ENCODE assay signal across 8 mouse cellular contexts in genomic region chr9:20975431-20976215, GRCm38 (mm10). TPM values are rescaled to one million over a fixed set of nuclear protein-coding genes. Genes with fewer than 3 reads are reported as not detected.
A peak's percentile ranks its signal among the peaks of the same experiment; 100 is the strongest.
DNase-seq lines count a peak whose midpoint lies in the region; ATAC-seq and TF ChIP-seq lines count a peak whose summit lies in the region.

No protein-coding gene starts in this region.

- peaks cover 86% of the 10 kb centered on the region for H3K4me1 ChIP-seq in megakaryocyte, embryonic 14.5 days
- peaks cover 21% of the 10 kb centered on the region for H3K4me1 ChIP-seq in forebrain, embryonic 16.5 days (replicated peaks; ENCODE audit: control insufficient read depth, insufficient read depth, low read length)
- H3K4me1 ChIP-seq in lung, embryonic 14.5 days (ENCODE audit: insufficient read depth), result peaks cover 33% of the 10 kb centered on the region
- peaks cover 33% of the 10 kb centered on the region for H3K4me1 ChIP-seq in olfactory bulb, adult 2 months (ENCODE audit: control insufficient read depth, insufficient read depth, low read length)

- TF ChIP-seq POLR2A in olfactory bulb, adult 2 months (IDR thresholded peaks at IDR 0.05; ENCODE audit: insufficient read depth, low read depth, low read length), result 0 out of 2 replicates have a peak, but pooled peaks have one; percentile 23

- peak overlapping the region; percentile 99 for H3K4me3 ChIP-seq in megakaryocyte, embryonic 14.5 days (replicated peaks)
- H3K4me3 ChIP-seq in forebrain, embryonic 16.5 days (replicated peaks; ENCODE audit: low read length), result peak overlapping the region; percentile 64
- H3K4me3 ChIP-seq in lung, embryonic 14.5 days (ENCODE audit: low read depth, low read length), result peak overlapping the region; percentile 95
- peak overlapping the region; percentile 64 for H3K4me3 ChIP-seq in olfactory bulb, adult 2 months (ENCODE audit: insufficient read depth, low read depth, low read length)

- peak overlapping the region; percentile 96 for H3K4me2 ChIP-seq in forebrain, embryonic 16.5 days (ENCODE audit: low read length)
- peak overlapping the region; percentile 88 for H3K4me2 ChIP-seq in lung, embryonic 14.5 days

- no peaks in the 10 kb centered on the region for H3K27me3 ChIP-seq in megakaryocyte, embryonic 14.5 days (replicated peaks)
- H3K27me3 ChIP-seq in forebrain, embryonic 16.5 days (replicated peaks; ENCODE audit: control insufficient read depth, insufficient read depth, low read length), result no peaks in the 10 kb centered on the region
- no peaks in the 10 kb centered on the region for H3K27me3 ChIP-seq in lung, embryonic 14.5 days (ENCODE audit: insufficient read depth, low read length)

- H3K27ac ChIP-seq in forebrain, embryonic 16.5 days (ENCODE audit: low read length), result no peak overlapping the region
- peak overlapping the region; percentile 98 for H3K27ac ChIP-seq in lung, embryonic 14.5 days (ENCODE audit: low read depth)
- no peak overlapping the region; the same call in 1 of the 2 replicates for H3K27ac ChIP-seq in olfactory bulb, adult 2 months (ENCODE audit: insufficient read depth, low read depth, low read length)

- peak; percentile 66 for DNase-seq in adrenal gland, postnatal 14 days
- peak; percentile 72 for DNase-seq in induced T-regulatory cell, adult 2 months (ENCODE audit: low read depth)
- peak; percentile 91 for DNase-seq in lung, embryonic 14.5 days

- under 1% methylated on average over 45 of the region's 45 CpGs for WGBS in forebrain, embryonic 16.5 days
- under 1% methylated on average over 45 of the region's 45 CpGs for WGBS in lung, embryonic 14.5 days
- 2% methylated on average over 45 of the region's 45 CpGs for WGBS in olfactory bulb, adult 2 months

- peaks cover 23% of the 10 kb centered on the region for H3K36me3 ChIP-seq in megakaryocyte, embryonic 14.5 days (replicated peaks; ENCODE audit: low read length)
- no peaks in the 10 kb centered on the region for H3K36me3 ChIP-seq in forebrain, embryonic 16.5 days (ENCODE audit: control insufficient read depth, insufficient read depth)
- H3K36me3 ChIP-seq in lung, embryonic 14.5 days (ENCODE audit: insufficient read depth), result peaks cover 8% of the 10 kb centered on the region

- 0 out of 2 replicates have a peak, but pooled peaks have one; percentile 2 for TF ChIP-seq CTCF in lung, embryonic 14.5 days (IDR thresholded peaks at IDR 0.05; ENCODE audit: low read depth)
- no peak for TF ChIP-seq CTCF in olfactory bulb, adult 2 months (IDR thresholded peaks at IDR 0.05; ENCODE audit: insufficient read depth, low read depth, low read length)

- no peak; the same call in 1 of the 2 replicates for ATAC-seq in megakaryocyte, adult 5-6 weeks (ENCODE audit: poor library complexity, severe bottlenecking)
- ATAC-seq in forebrain, embryonic 16.5 days, result peak; percentile 56
- ATAC-seq in lung, embryonic 14.5 days (ENCODE audit: insufficient read depth), result peak; percentile 53
- no peak for ATAC-seq in cerebellum, adult (ENCODE audit: insufficient number of reproducible peaks, low FRiP score, low TSS enrichment)

- H3K9ac ChIP-seq in forebrain, embryonic 16.5 days (replicated peaks; ENCODE audit: low read depth, low read length), result peak overlapping the region; percentile 73
- peak overlapping the region; percentile 91 for H3K9ac ChIP-seq in lung, embryonic 14.5 days

- no peaks in the 10 kb centered on the region for H3K9me3 ChIP-seq in megakaryocyte, embryonic 14.5 days
- H3K9me3 ChIP-seq in forebrain, embryonic 16.5 days (ENCODE audit: control insufficient read depth, low read length), result no peaks in the 10 kb centered on the region
- H3K9me3 ChIP-seq in lung, embryonic 14.5 days (ENCODE audit: low read depth, low read length), result no peaks in the 10 kb centered on the region

RNA-seq across cellular contexts. Expression of gene S1pr2, which starts 1.0 kb away (rescaled TPM):
- 4.0 and 8.4 TPM in 2 replicates for polyA plus RNA-seq in megakaryocyte, embryonic 14.5 days (2012; ENCODE audit: insufficient read depth, low replicate concordance)
- 7.5 and 8.9 TPM in 2 replicates for total RNA-seq in megakaryocyte, adult 5-6 weeks (2015)
- total RNA-seq in megakaryocyte, adult 5-6 weeks (2017), result 2.8 and 3.0 TPM in 2 replicates
- 9.1 and 11.0 TPM in 2 replicates for total RNA-seq in adrenal gland, postnatal 14 days (2021)
- polyA plus RNA-seq in forebrain, embryonic 16.5 days (2015; fragmentation: Nextera tagmentation; extraction: Ambion mirVana), result 7.5 and 7.7 TPM in 2 replicates
- 58.0 and 62.3 TPM in 2 replicates for polyA plus RNA-seq in lung, embryonic 14.5 days (2014; fragmentation: Nextera tagmentation; extraction: Ambion mirVana)
- polyA plus RNA-seq in olfactory bulb, adult 2 months (2012; ENCODE audit: insufficient read depth, insufficient read length, low replicate concordance, missing spikeins), result not detected in 2 replicates

RNA-seq across cellular contexts. Expression of gene Dnmt1, which starts 15.9 kb away (rescaled TPM):
- polyA plus RNA-seq in megakaryocyte, embryonic 14.5 days (2012; ENCODE audit: insufficient read depth, low replicate concordance), result 31.3 and 39.8 TPM in 2 replicates
- 85.4 and 89.6 TPM in 2 replicates for total RNA-seq in megakaryocyte, adult 5-6 weeks (2015)
- 165 and 171 TPM in 2 replicates for total RNA-seq in megakaryocyte, adult 5-6 weeks (2017)
- total RNA-seq in adrenal gland, postnatal 14 days (2021), result 56.0 and 58.0 TPM in 2 replicates
- 85.3 and 88.9 TPM in 2 replicates for polyA plus RNA-seq in forebrain, embryonic 16.5 days (2015; fragmentation: Nextera tagmentation; extraction: Ambion mirVana)
- polyA plus RNA-seq in lung, embryonic 14.5 days (2014; fragmentation: Nextera tagmentation; extraction: Ambion mirVana), result 77.0 and 82.1 TPM in 2 replicates
- 56.5 TPM in 1 of 2 replicates, not detected in the other for polyA plus RNA-seq in olfactory bulb, adult 2 months (2012; ENCODE audit: insufficient read depth, insufficient read length, low replicate concordance, missing spikeins)

RNA-seq across cellular contexts. Expression of gene Mrpl4, which starts 26.9 kb away (rescaled TPM):
- 62.4 and 63.4 TPM in 2 replicates for polyA plus RNA-seq in megakaryocyte, embryonic 14.5 days (2012; ENCODE audit: insufficient read depth, low replicate concordance)
- total RNA-seq in megakaryocyte, adult 5-6 weeks (2015), result 47.3 and 63.6 TPM in 2 replicates
- total RNA-seq in megakaryocyte, adult 5-6 weeks (2017), result 44.5 and 50.3 TPM in 2 replicates
- total RNA-seq in adrenal gland, postnatal 14 days (2021), result 135 and 144 TPM in 2 replicates
- polyA plus RNA-seq in forebrain, embryonic 16.5 days (2015; fragmentation: Nextera tagmentation; extraction: Ambion mirVana), result 109 and 113 TPM in 2 replicates
- polyA plus RNA-seq in lung, embryonic 14.5 days (2014; fragmentation: Nextera tagmentation; extraction: Ambion mirVana), result 156 and 166 TPM in 2 replicates
- polyA plus RNA-seq in olfactory bulb, adult 2 months (2012; ENCODE audit: insufficient read depth, insufficient read length, low replicate concordance, missing spikeins), result not detected in 2 replicates

RNA-seq across cellular contexts. Expression of gene Icam1, which starts 40.2 kb away (rescaled TPM):
- polyA plus RNA-seq in megakaryocyte, embryonic 14.5 days (2012; ENCODE audit: insufficient read depth, low replicate concordance), result 8.8 and 10.8 TPM in 2 replicates
- 9.6 and 15.3 TPM in 2 replicates for total RNA-seq in megakaryocyte, adult 5-6 weeks (2015)
- 19.5 and 20.5 TPM in 2 replicates for total RNA-seq in megakaryocyte, adult 5-6 weeks (2017)
- 12.7 and 13.8 TPM in 2 replicates for total RNA-seq in adrenal gland, postnatal 14 days (2021)
- polyA plus RNA-seq in forebrain, embryonic 16.5 days (2015; fragmentation: Nextera tagmentation; extraction: Ambion mirVana), result 3.3 and 4.5 TPM in 2 replicates
- 33.6 and 41.5 TPM in 2 replicates for polyA plus RNA-seq in lung, embryonic 14.5 days (2014; fragmentation: Nextera tagmentation; extraction: Ambion mirVana)
- polyA plus RNA-seq in olfactory bulb, adult 2 months (2012; ENCODE audit: insufficient read depth, insufficient read length, low replicate concordance, missing spikeins), result not detected in 2 replicates

RNA-seq across cellular contexts. Expression of gene Icam4, which starts 53.5 kb away (rescaled TPM):
- polyA plus RNA-seq in megakaryocyte, embryonic 14.5 days (2012; ENCODE audit: insufficient read depth, low replicate concordance), result 5.3 and 7.9 TPM in 2 replicates
- total RNA-seq in megakaryocyte, adult 5-6 weeks (2015), result 0.91 and 1.1 TPM in 2 replicates
- 0.44 and 2.4 TPM in 2 replicates for total RNA-seq in megakaryocyte, adult 5-6 weeks (2017)
- total RNA-seq in adrenal gland, postnatal 14 days (2021), result 1.2 and 4.1 TPM in 2 replicates
- polyA plus RNA-seq in forebrain, embryonic 16.5 days (2015; fragmentation: Nextera tagmentation; extraction: Ambion mirVana), result not detected in 2 replicates
- polyA plus RNA-seq in lung, embryonic 14.5 days (2014; fragmentation: Nextera tagmentation; extraction: Ambion mirVana), result 1.5 TPM in 2 replicates
- polyA plus RNA-seq in olfactory bulb, adult 2 months (2012; ENCODE audit: insufficient read depth, insufficient read length, low replicate concordance, missing spikeins), result not detected in 2 replicates

Comparison
In these comparisons a context has a peak if more than half of its experiments do, and no peak if none do; other contexts are left out.
1. ATAC-seq: peak in forebrain, embryonic 16.5 days (single experiment) and lung, embryonic 14.5 days (single experiment); none in megakaryocyte, adult 5-6 weeks (single experiment) and cerebellum, adult (single experiment).
2. RNA of gene Mrpl4, which starts 26.9 kb away (polyA plus RNA-seq): 156 to 166 TPM in lung, embryonic 14.5 days, 109 to 113 TPM in forebrain, embryonic 16.5 days and 62.4 to 63.4 TPM in megakaryocyte, embryonic 14.5 days; not detected in olfactory bulb, adult 2 months; every median in the first group is over 10 times any median in the second.
3. Peak in every context shown above with its lines, with median percentiles within 50 percentile points of each other: H3K4me3 ChIP-seq and DNase-seq.